Mouse (Mus musculus) layer of hippocampus, postnatal 25 days (tissue): ENCODE measurements around the gene Dync2li1. TPM values are rescaled to one million over a fixed set of nuclear protein-coding genes. Genes with fewer than 3 reads are reported as not detected.

Experiments used
- DNase-seq, 2 experiments: peaks; one replicate each; pipeline ENCODE4 v3.0.0; 2022; ENCODE audit warnings: mixed read lengths in 2 of 2, low spot score in 1 of 2; ENCODE audit errors: extremely low spot score in 1 of 2
- total RNA-seq, 2 experiments: library from RNA; stranded (reverse); gene quantifications; 2 replicates each; pipeline ENCODE4 v1.2.3; 2021

Dync2li1 gene
- total RNA-seq, 2 experiments from 2014 or later, result 20.4 to 20.5 TPM

- DNase-seq, result no peak
These were observed 18.7 kb upstream of the Dync2li1 start for GRCm38 (mm10) chr17:84607617-84608016.

GRCm38 (mm10) chr17:84608606-84609005 is 17.7 kb upstream of the Dync2li1 start:
- DNase-seq, result no peak

- no peak for DNase-seq
These were observed 14.8 kb upstream of the Dync2li1 start for GRCm38 (mm10) chr17:84611500-84611899.

GRCm38 (mm10) chr17:84611971-84612370 is 14.3 kb upstream of the Dync2li1 start:
- DNase-seq, result no peak

- DNase-seq, result no peak
These were observed 10.5 kb upstream of the Dync2li1 start for GRCm38 (mm10) chr17:84615811-84616210.

- no peak for DNase-seq
These were observed 9.7 kb upstream of the Dync2li1 start for GRCm38 (mm10) chr17:84616526-84617074.

GRCm38 (mm10) chr17:84617953-84618352 is 8.3 kb upstream of the Dync2li1 start:
- no peak for DNase-seq

GRCm38 (mm10) chr17:84619112-84619511 is 7.2 kb upstream of the Dync2li1 start:
- no peak for DNase-seq

- no peak for DNase-seq
These were observed 6.2 kb upstream of the Dync2li1 start for GRCm38 (mm10) chr17:84620076-84620475.

- no peak for DNase-seq
These were observed 5.7 kb upstream of the Dync2li1 start for GRCm38 (mm10) chr17:84620610-84621009.

GRCm38 (mm10) chr17:84621209-84621608 is 5.1 kb upstream of the Dync2li1 start:
- no peak for DNase-seq

- DNase-seq, result no peak
These were observed 4.3 kb upstream of the Dync2li1 start for GRCm38 (mm10) chr17:84622028-84622427.

GRCm38 (mm10) chr17:84622873-84623272 is 3.4 kb upstream of the Dync2li1 start:
- no peak for DNase-seq

- peak in 1 of 2 experiments; percentile 20 for DNase-seq
These were observed 585 bp downstream of the Dync2li1 start for GRCm38 (mm10) chr17:84626857-84627305.

- no peak for DNase-seq
These were observed 1.4 kb downstream of the Dync2li1 start for GRCm38 (mm10) chr17:84627721-84628120.

- DNase-seq, result no peak
These were observed 2.3 kb downstream of the Dync2li1 start for GRCm38 (mm10) chr17:84628611-84629010.

GRCm38 (mm10) chr17:84631836-84632235 is 5.5 kb downstream of the Dync2li1 start:
- no peak for DNase-seq

GRCm38 (mm10) chr17:84633443-84633842 is 7.1 kb downstream of the Dync2li1 start:
- no peak for DNase-seq

GRCm38 (mm10) chr17:84636328-84636727 is 10.0 kb downstream of the Dync2li1 start:
- no peak for DNase-seq

- no peak for DNase-seq
These were observed 11.7 kb downstream of the Dync2li1 start for GRCm38 (mm10) chr17:84637971-84638370.

- no peak for DNase-seq
These were observed 13.6 kb downstream of the Dync2li1 start for GRCm38 (mm10) chr17:84639796-84640378.

GRCm38 (mm10) chr17:84641893-84642292 is 15.6 kb downstream of the Dync2li1 start:
- peak in 1 of 2 experiments; percentile 59 for DNase-seq
